Mouse (Mus musculus) ES-E14 (cell line): ENCODE results near the gene 1700069L16Rik. TPM values are rescaled to one million over a fixed set of nuclear protein-coding genes. Genes with fewer than 3 reads are reported as not detected.

Source experiments
- DNase-seq: peaks from one replicate; pipeline ENCODE4 v3.0.0-alpha.2; 2013; ENCODE audit warnings: low read depth, low spot score
- H3K27ac ChIP-seq: 2 replicates; pipeline ENCODE4 v1.5.1; 2012; ENCODE audit warnings: low read depth, mild to moderate bottlenecking, low read length, moderate library complexity, mixed read lengths; ENCODE audit not compliant: poor library complexity, insufficient read depth, severe bottlenecking
- H3K36me3 ChIP-seq: 2 replicates; pipeline ENCODE4 v1.6.1; 2012; ENCODE audit warnings: mild to moderate bottlenecking, low read length, moderate library complexity, mixed read lengths; ENCODE audit not compliant: control insufficient read depth, poor library complexity, insufficient read depth, severe bottlenecking
- H3K4me1 ChIP-seq, 2 experiments: fragments of 150-350 bp in 1 of 2; sonication (generic) in 1 of 2; 2 replicates each; pipeline ENCODE4 v1.6.1; 2012; ENCODE audit warnings: low read length in 2 of 2, mild to moderate bottlenecking in 1 of 2, mixed read lengths in 1 of 2; ENCODE audit not compliant: control insufficient read depth in 2 of 2, insufficient read depth in 2 of 2, poor library complexity in 1 of 2
- H3K4me3 ChIP-seq, 2 experiments: fragments of 150-350 bp in 1 of 2; sonication (generic) in 1 of 2; 2 replicates each; pipeline ENCODE4 v1.5.1; 2012; ENCODE audit warnings: low read length in 2 of 2, low read depth in 1 of 2, mild to moderate bottlenecking in 1 of 2, mixed read lengths in 1 of 2; ENCODE audit not compliant: insufficient read depth in 1 of 2, poor library complexity in 1 of 2, severe bottlenecking in 1 of 2
- H3K9ac ChIP-seq: 2 replicates; pipeline ENCODE4 v1.6.1; 2012; ENCODE audit warnings: low read depth, mild to moderate bottlenecking, low read length, mixed read lengths; ENCODE audit not compliant: poor library complexity, insufficient read depth, severe bottlenecking
- H3K9me3 ChIP-seq: fragments of 150-350 bp; sonication (generic); 2 replicates; pipeline ENCODE4 v1.6.1; 2012; ENCODE audit warnings: low read depth, mild to moderate bottlenecking, low read length; ENCODE audit not compliant: control insufficient read depth, insufficient read depth
- CHD2 ChIP-seq: IDR thresholded peaks from 2 replicates; pipeline ENCODE4 v1.6.1; 2014; ENCODE audit warnings: mild to moderate bottlenecking, low read depth, low read length, inconsistent platforms
- HCFC1 ChIP-seq: IDR thresholded peaks from 2 replicates; pipeline ENCODE4 v1.6.1; 2012; ENCODE audit warnings: low read length, inconsistent platforms, borderline replicate concordance; ENCODE audit not compliant: insufficient read depth
- MAFK ChIP-seq: IDR thresholded peaks from 2 replicates; pipeline ENCODE4 v1.6.1; 2014; ENCODE audit warnings: mild to moderate bottlenecking, low read depth, low read length, inconsistent platforms; ENCODE audit not compliant: insufficient read depth
- ZC3H11A ChIP-seq: IDR thresholded peaks from 2 replicates; pipeline ENCODE4 v1.6.1; 2012; ENCODE audit warnings: low read depth, mild to moderate bottlenecking, inconsistent platforms, low read length, borderline replicate concordance
- ZNF384 ChIP-seq: IDR thresholded peaks from 2 replicates; pipeline ENCODE4 v1.6.1; 2012; ENCODE audit warnings: low read depth, low read length, inconsistent platforms
- in situ Hi-C, 2 experiments: fragments of 600-800 bp; cut with MboI; formaldehyde crosslinking; loops; one replicate each; pipeline ENCODE4 v1.15.1; 2025; ENCODE audit warnings: low sequenced_read_pairs in 2 of 2, inconsistent platforms in 1 of 2; ENCODE audit not compliant: unreplicated experiment in 2 of 2
- total RNA-seq: library from RNA; depleted of rRNA; stranded (reverse); fragments of 300-350 nt; gene quantifications from 2 replicates; pipeline ENCODE4 v1.2.3, GENCODE M21; 2012

The 1700069L16Rik gene
- total RNA-seq, 1 experiment: not detected

- Histone ChIP-seq H3K9ac (peak within 1 kb of the TSS; percentile 39), H3K36me3 (no peaks in the 10 kb centered on the region), H3K4me1 (peaks cover 2 to 17% of the 10 kb centered on the region in 2 experiments; a peak in 2 of 4 replicates), H3K27ac (no peak within 1 kb of the TSS), H3K4me3 (peak within 1 kb of the TSS; percentile 35 to 41), H3K9me3 (no peaks in the 10 kb centered on the region)
- TF ChIP-seq ZC3H11A: no peak
- no peak for TF ChIP-seq ZNF384
- TF ChIP-seq MAFK: no peak
- TF ChIP-seq HCFC1: no peak
- no peak for TF ChIP-seq CHD2
- DNase-seq: no peak
- in situ Hi-C loops: no loop called here
Measured at GRCm38 (mm10) chr5:113650035-113650865, 74.3 kb downstream of the 1700069L16Rik start, which contains the start of gene Cmklr1. Gene Cmklr1, minus strand, starts transcription at chr5:113650426.

GRCm38 (mm10) chr5:113648647-113649211 lies 75.8 kb downstream of the 1700069L16Rik start:
- TF ChIP-seq ZC3H11A (no peak), CHD2 (no peak), HCFC1 (no peak), ZNF384 (no peak), MAFK (no peak)

GRCm38 (mm10) chr5:113647141-113647540 lies 77.4 kb downstream of the 1700069L16Rik start:
- TF ChIP-seq CHD2 (no peak), HCFC1 (no peak), MAFK (no peak), ZNF384 (no peak), ZC3H11A (no peak)
- Histone ChIP-seq H3K9ac (no peak overlapping the region), H3K4me1 (peaks cover 3 to 10% of the 10 kb centered on the region in 2 experiments; a peak in 2 of 4 replicates), H3K27ac (no peak overlapping the region), H3K9me3 (no peaks in the 10 kb centered on the region), H3K4me3 (no peak overlapping the region), H3K36me3 (no peaks in the 10 kb centered on the region)
- DNase-seq: no peak
- in situ Hi-C loops: no loop called here

More at GRCm38 (mm10) chr5:113648647-113649211, 75.8 kb downstream of the 1700069L16Rik start:
- no peaks in the 10 kb centered on the region for H3K9me3 ChIP-seq
- peaks cover 2 to 9% of the 10 kb centered on the region in 2 experiments; a peak in 2 of 4 replicates for H3K4me1 ChIP-seq
- in situ Hi-C loops: no loop called here
- DNase-seq: no peak
- no peak overlapping the region for H3K4me3 ChIP-seq
- H3K36me3 ChIP-seq: no peaks in the 10 kb centered on the region
- H3K9ac ChIP-seq: no peak overlapping the region
- no peak overlapping the region for H3K27ac ChIP-seq

DNA sequence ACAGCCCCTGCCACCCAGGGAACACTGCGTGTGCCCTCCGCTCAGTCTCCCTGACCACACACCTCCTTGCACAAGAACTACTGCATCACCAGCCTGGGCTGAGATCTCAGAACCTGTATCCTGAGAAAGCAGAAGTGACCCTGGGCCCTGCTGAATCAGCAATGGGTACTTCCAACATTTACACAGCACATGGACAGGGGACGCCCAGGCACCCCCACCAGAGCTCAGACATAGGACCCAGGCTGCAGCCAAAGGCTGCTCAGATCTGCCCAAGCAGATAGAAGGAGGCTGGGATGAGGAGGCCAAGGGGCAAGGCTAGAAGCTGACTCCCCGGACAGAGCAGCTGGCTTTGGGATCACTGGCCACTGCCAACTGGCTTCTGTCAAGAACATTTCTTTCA lies 80.1 kb downstream of the 1700069L16Rik start:
- Histone ChIP-seq H3K9me3 (no peaks in the 10 kb centered on the region), H3K4me1 (peaks cover 2 to 10% of the 10 kb centered on the region in 2 experiments; a peak in 1 of 4 replicates), H3K36me3 (no peaks in the 10 kb centered on the region), H3K27ac (no peak overlapping the region), H3K4me3 (no peak overlapping the region), H3K9ac (no peak overlapping the region)
- no peak for TF ChIP-seq MAFK
- no peak for TF ChIP-seq HCFC1
- TF ChIP-seq CHD2: no peak
- TF ChIP-seq ZNF384: no peak
- TF ChIP-seq ZC3H11A: no peak
- in situ Hi-C loops: no loop called here
- DNase-seq: no peak
